Mouse (Mus musculus): Measurements from ENCODE around the gene Rnps1.

- TF ChIP-seq CTCF (IDR thresholded peaks at IDR 0.05; ENCODE audit: borderline replicate concordance, extremely low read depth, insufficient read depth, insufficient read length), result no peak
- TF ChIP-seq POLR2A (IDR thresholded peaks at IDR 0.05; ENCODE audit: borderline replicate concordance, extremely low read depth, insufficient read depth, insufficient read length, poor library complexity, severe bottlenecking), result peak; percentile 97
Observed at GRCm38 (mm10) chr17:24454756-24455522, 40.6 kb downstream of the Rnps1 start.

Data from brain, embryonic 14.5 days (tissue).